In genomic region chr13:91461299-91461698, GRCm38 (mm10) we compare ENCODE assay signal across 8 mouse cellular contexts. TPM values are rescaled to one million over a fixed set of nuclear protein-coding genes. Genes with fewer than 3 reads are reported as not detected.
DNase-seq lines count a peak whose midpoint lies in the region; ATAC-seq and TF ChIP-seq lines count a peak whose summit lies in the region.

No protein-coding gene starts in this region.

- no peak overlapping the region for H3K27ac ChIP-seq in testis, adult 2 months (ENCODE audit: control insufficient read depth, insufficient read depth, low read depth, low read length)
- H3K27ac ChIP-seq in liver, embryonic 15.5 days (replicated peaks) = peak overlapping the region; percentile 92

- H3K4me3 ChIP-seq in testis, adult 2 months (ENCODE audit: control insufficient read depth, low read depth, low read length) = peak overlapping the region; percentile 93
- H3K4me3 ChIP-seq in liver, embryonic 15.5 days (replicated peaks) = peak overlapping the region; percentile 100

- WGBS in liver, embryonic 15.5 days (ENCODE audit: insufficient replicate concordance) = 2% methylated on average over 44 of the region's 61 CpGs

- peak overlapping the region; percentile 88 for H3K9ac ChIP-seq in liver, embryonic 15.5 days

- TF ChIP-seq CTCF in testis, adult 2 months (IDR thresholded peaks at IDR 0.05; ENCODE audit: control insufficient read depth, insufficient read depth, insufficient replicate concordance, low read depth, low read length) = no peak

- intact Hi-C loops in left cerebral cortex, postnatal 25 days (cut with DNase I) = loop anchor here (5.0 kb wide), 5 partner anchors 74 to 494 kb away; partner anchors contain the start of genes Atg10 and Zcchc9

- peak; percentile 27 to 49 for DNase-seq in adrenal gland, postnatal 36 days
- no peak for DNase-seq in adrenal gland, adult (ENCODE audit: inconsistent age in 2 of 2, low spot score in 1 of 2)
- no peak for DNase-seq in testis, postnatal 10 days (ENCODE audit: low spot score)
- DNase-seq in T-cell, adult 2 months (ENCODE audit: low spot score) = no peak
- no peak for DNase-seq in left cerebral cortex, postnatal 25 days (ENCODE audit: low spot score in 2 of 2)
- DNase-seq in left cerebral cortex, adult 9 months (ENCODE audit: low spot score in 2 of 2) = no peak

- no peaks in the 10 kb centered on the region for H3K27me3 ChIP-seq in testis, adult 2 months (ENCODE audit: control insufficient read depth, insufficient read depth, low read length)
- no peaks in the 10 kb centered on the region for H3K27me3 ChIP-seq in liver, embryonic 15.5 days

- ATAC-seq in liver, embryonic 15.5 days (ENCODE audit: insufficient read depth) = no peak

- no peak for TF ChIP-seq POLR2A in testis, adult 2 months (IDR thresholded peaks at IDR 0.05; ENCODE audit: control insufficient read depth, low read depth, low read length)

- peak overlapping the region; percentile 84 for H3K4me2 ChIP-seq in liver, embryonic 15.5 days

- H3K4me1 ChIP-seq in testis, adult 2 months (ENCODE audit: control insufficient read depth, insufficient read depth, low read length) = peaks cover 7% of the 10 kb centered on the region
- H3K4me1 ChIP-seq in liver, embryonic 15.5 days (replicated peaks) = peaks cover 68% of the 10 kb centered on the region

- H3K36me3 ChIP-seq in testis, adult 2 months (ENCODE audit: control insufficient read depth, insufficient read depth, low read length) = no peaks in the 10 kb centered on the region
- no peaks in the 10 kb centered on the region for H3K36me3 ChIP-seq in liver, embryonic 15.5 days (replicated peaks)

- no peaks in the 10 kb centered on the region for H3K9me3 ChIP-seq in liver, embryonic 15.5 days (replicated peaks)

RNA-seq across cellular contexts. Expression of gene Ssbp2, which starts 1.2 kb away (rescaled TPM):
- 10 to 100 TPM; 26.4 to 30.4 TPM for total RNA-seq in adrenal gland, postnatal 36 days (2021)
- 7.9 and 8.3 TPM in 2 replicates for polyA plus RNA-seq in testis, adult 2 months (2012; rRNA removed)
- 44.2 and 45.8 TPM in 2 replicates for polyA plus RNA-seq in liver, embryonic 15.5 days (2015; fragmentation: Nextera tagmentation; extraction: Ambion mirVana)
- total RNA-seq in left cerebral cortex, postnatal 25 days (2021) = 100 to 1,000 TPM; 139 to 140 TPM

Comparison
In these comparisons a context has a peak if more than half of its experiments do, and no peak if none do; other contexts are left out.
1. DNase-seq: peak in adrenal gland, postnatal 36 days (2 of 2); none in adrenal gland, adult (0 of 2), testis, postnatal 10 days (single experiment), T-cell, adult 2 months (single experiment), left cerebral cortex, postnatal 25 days (0 of 2) and left cerebral cortex, adult 9 months (0 of 2).
2. RNA of gene Ssbp2, which starts 1.2 kb away (total RNA-seq): 139 to 140 TPM in left cerebral cortex, postnatal 25 days; 26.4 to 30.4 TPM in adrenal gland, postnatal 36 days; every median in the first group is over 4 times any median in the second.